Mouse (Mus musculus) left cerebral cortex, adult 18-20 months (tissue): ENCODE data around the gene B4gat1. TPM values are rescaled to one million over a fixed set of nuclear protein-coding genes. Genes with fewer than 3 reads are reported as not detected.
A peak's percentile ranks its signal among the peaks of the same experiment; 100 is the strongest.
"Not testable (repeated sequence)": the region's sequence is repeated elsewhere in the genome, so short reads cannot be mapped to it uniquely, and the experiment has no call there.

Experiments used
- DNase-seq, 2 experiments: peaks; one replicate each; pipeline ENCODE4 v3.0.0; 2021 to 2022; ENCODE audit warnings: low spot score in 2 of 2, mixed read lengths in 1 of 2
- long read RNA-seq, 2 experiments: library from polyadenylated mRNA; stranded (forward); transcript quantifications; one replicate each; pipeline ENCODE4 v2.0.0; 2021
- total RNA-seq, 2 experiments: library from RNA; stranded (reverse); gene quantifications; 2 replicates each; pipeline ENCODE4 v1.2.3; 2021

The B4gat1 gene
- 100 to 1,000 TPM; 118 to 120 TPM for total RNA-seq
- long read RNA-seq, experiment 1, transcript B4gat1-201 (2 exons, 2,032 nt): major isoform, 203 of 214 reads
- long read RNA-seq, experiment 1, transcript B4gat1-202 (1 exons, 2,224 nt): minor isoform, 10 of 214 reads
- long read RNA-seq, experiment 1, partial matches to known transcripts: 0 of 214 reads
- long read RNA-seq, experiment 1, other reads (novel, unspliced or antisense): 1 of 214 reads
- long read RNA-seq, experiment 2, transcript B4gat1-201 (2 exons, 2,032 nt): major isoform, 186 of 196 reads
- long read RNA-seq, experiment 2, transcript B4gat1-202 (1 exons, 2,224 nt): minor isoform, 10 of 196 reads
- long read RNA-seq, experiment 2, partial matches to known transcripts: 0 of 196 reads
- long read RNA-seq, experiment 2, other reads (novel, unspliced or antisense): 0 of 196 reads

DNA sequence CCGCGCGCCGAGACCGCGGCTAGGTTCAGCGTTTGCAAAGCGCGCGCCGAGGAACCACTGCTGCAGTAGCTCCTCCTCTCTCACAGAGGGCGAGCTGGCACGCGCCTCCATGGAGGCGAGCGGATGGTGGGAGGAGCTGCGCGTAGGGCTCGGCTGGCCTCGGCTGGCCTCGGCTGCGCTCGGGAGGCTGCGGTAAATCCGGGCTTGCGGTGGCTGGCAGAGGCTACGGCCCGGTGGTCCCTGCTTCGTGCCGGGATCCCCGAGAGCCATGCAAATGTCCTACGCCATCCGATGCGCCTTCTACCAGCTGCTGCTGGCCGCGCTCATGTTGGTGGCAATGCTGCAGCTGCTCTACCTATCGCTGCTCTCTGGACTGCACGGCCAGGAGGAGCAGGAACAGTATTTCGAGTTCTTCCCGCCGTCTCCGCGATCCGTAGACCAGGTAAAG is at the start of gene B4gat1, which contains the start of gene AC124502.3:
TSS of gene B4gat1 (plus strand) at position 118 of the 448 bp plus-strand sequence.
TSS of gene AC124502.3 (plus strand) at position 183 of the 448 bp plus-strand sequence.
- DNase-seq: peak; percentile 88 to 94

DNA sequence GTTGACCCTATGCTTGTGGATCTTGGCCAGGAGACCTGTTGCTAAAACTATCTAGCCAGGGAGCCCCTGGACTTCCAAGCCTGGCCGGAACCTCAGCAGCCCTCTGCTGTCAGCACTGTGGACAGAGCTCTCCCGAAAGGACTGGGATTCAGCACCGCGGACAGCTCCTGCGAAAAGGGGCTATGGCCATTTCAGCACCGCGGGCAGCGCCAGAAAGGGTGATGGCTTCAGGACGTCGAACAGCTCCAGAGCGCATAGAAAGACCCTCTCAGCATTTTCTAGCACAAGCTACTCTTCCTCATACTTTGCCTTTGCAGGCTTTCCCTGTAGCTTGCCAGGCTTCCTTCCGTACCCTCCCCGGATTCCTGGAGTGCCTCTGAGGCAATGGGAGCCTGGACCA is 49.6 kb upstream of the B4gat1 start:
- DNase-seq: peak in 1 of 2 experiments; percentile 71

DNA sequence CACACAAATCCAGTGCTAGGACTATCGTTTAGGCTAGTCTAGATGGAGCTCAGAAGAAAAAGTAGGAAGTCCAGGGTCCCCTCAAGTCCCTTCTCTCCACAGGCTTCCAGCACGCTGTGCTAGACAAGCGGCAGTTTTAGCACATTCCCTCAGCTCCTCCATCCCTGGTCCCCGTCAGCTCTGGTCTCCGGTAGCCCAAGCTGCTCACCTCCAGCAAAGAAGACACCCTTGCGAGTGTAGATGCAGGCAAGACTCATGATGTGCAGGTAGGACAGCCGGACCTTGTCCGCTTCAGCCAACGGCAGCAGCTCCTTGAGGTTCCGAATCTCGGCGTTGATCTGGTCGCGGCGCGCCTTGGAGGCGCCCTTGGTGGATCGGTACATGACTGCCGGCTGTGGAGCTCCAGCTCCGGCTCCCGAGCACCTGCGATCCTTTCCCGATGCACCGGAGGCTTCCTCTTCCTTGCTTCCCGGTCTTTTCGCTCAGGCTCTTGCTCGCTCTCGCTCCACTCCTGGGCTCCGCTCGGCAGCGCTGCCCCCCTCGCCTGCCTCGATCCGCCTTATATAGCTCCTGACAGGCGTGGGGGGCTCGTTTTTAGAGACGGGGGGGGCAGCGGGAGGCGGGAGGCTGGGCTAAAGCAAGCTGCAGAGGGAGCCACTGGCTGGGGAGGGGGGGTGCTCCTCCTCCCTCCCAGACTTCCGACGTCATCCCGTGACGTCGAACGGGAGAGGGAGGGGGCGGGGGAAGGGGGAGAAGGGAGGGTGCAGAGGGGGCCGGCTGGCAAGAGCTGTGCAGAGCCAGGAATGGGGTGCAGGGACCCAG is 49.0 kb upstream of the B4gat1 start:
- peak; percentile 83 to 84 for DNase-seq

DNA sequence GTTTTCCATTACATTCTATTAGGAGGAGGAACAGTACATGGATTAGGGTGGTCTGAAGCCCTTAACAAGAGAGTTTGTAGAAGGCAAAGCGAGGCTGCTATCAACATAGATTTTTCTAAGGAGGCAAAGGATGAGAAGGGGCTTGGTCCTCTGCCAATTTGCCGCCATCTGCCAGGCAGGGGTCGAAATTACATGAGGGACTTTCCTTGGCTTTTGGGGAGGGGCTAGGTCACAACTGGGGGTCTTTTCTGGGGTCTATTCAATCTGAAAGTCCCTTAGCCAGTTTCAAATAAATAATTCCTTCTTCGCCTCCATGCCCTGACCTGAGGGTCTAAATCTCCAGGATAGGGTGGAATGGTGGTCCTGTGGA is 48.4 kb upstream of the B4gat1 start, which contains the start of gene Npas4:
TSS of gene Npas4 (minus strand) at position 61 of the 370 bp plus-strand sequence.
- no peak for DNase-seq

DNA sequence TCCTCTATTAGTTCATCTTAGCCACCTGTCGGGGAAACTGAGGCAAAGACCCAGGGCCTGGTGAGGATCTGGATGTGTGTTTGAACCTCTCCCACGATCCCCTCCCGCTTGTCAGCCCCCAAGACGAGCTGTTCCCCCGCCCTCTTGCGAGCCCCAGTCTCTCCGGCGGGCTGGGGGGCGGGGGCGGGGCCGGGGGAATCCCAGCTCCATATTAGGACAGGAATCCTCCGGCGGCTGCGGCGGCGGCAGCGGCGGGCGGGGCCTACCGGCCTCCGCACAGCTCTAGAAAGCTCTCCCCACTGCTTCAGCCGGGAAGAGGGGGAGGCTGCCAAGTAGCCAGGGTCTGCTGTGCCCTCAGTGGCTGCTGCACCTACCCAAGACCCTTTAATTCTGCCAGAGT is 47.9 kb upstream of the B4gat1 start:
- peak in 1 of 2 experiments; percentile 64 for DNase-seq

DNA sequence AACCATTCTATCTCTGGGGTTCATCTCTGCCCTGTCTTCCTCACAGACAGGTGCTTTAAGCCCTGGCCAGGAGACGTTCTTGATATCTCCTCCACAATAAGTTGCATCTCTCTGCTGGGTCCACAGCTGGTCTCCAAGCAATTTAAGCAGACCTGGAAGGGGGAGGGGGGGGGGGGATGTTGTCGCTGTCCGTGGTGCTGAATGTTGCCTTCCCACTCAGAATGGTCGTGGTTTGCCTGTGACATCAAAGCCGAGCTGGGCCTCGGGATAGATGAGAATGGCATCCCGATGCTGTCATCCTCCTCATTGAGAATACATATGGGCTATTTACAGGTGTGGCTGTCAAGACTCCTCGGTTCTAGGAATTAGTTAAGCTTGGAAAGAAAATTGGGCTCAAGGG is 46.3 kb upstream of the B4gat1 start:
- DNase-seq: no peak

DNA sequence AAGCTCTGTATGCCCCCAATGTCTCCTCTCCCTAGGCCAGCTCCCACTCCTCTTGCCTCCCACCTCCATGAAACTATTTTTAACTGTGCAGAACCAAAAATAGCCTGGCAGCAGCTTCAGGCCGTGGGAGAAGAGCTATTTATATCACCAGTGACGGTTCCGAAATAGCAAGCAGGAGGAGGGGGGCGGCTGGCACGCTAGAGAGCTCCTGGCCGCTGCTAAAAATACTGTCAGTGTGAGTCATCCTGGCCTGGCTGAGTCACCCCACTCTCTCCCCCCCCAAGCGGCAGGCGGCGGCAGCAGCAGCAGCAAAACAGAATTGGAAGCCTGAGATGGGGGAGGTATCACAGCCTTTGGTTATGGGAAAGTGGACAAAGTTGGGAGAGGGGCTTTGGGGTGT is 45.7 kb upstream of the B4gat1 start:
- peak; percentile 83 to 89 for DNase-seq

DNA sequence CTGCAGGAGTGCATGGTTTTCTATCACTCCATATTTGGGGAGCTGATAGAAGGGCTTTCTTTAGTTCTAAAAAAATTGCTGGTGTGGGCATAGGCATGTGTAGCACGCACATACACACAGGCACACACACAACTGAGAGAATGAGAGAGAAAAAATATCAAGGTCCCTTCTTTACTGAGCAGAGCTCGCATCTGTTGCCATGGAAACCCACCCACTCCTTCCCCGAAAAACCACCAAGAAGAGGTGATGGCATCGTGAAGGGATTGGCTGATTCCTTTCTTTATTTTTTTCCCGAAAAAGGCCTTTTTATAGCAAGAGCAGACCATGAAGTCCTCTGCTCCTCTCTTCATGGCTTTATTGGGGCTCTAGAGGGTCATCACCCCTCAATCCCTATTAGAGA is 44.6 kb upstream of the B4gat1 start:
- DNase-seq: peak; percentile 86 to 89

DNA sequence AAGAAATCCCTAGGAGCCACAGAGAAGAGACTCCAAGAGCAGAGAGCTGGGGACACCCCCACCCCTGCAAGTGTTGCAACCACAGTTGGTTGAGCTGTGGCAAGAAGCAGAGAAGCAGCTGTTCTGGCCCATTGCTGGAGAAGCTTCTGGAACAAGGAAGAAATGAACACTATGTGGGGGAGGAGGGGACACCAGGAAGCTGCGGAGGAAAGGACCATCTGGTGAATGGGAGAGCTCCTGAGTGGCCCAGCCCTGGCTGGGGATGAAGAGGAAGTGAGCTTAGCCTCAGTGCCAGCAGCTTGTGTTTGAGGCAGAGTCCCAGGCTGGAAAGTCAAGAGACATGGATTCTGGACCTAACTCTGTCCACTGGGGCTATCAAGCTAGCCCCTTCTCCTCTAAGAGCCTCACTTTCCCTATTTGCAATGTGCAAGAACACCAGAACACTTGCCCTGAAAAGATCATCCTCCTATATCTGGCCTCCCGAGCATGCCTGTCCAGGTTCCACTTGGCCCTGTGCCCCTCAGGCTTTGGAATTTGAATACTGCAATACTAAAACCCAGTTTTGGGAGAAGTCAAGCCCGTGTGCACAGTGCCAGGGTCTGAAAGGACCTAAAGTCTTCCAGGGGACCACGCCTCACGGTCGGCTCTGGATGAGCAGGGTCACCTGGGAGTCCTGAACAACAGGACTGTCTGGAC is 39.0 kb upstream of the B4gat1 start:
- DNase-seq: peak; percentile 72 to 77

DNA sequence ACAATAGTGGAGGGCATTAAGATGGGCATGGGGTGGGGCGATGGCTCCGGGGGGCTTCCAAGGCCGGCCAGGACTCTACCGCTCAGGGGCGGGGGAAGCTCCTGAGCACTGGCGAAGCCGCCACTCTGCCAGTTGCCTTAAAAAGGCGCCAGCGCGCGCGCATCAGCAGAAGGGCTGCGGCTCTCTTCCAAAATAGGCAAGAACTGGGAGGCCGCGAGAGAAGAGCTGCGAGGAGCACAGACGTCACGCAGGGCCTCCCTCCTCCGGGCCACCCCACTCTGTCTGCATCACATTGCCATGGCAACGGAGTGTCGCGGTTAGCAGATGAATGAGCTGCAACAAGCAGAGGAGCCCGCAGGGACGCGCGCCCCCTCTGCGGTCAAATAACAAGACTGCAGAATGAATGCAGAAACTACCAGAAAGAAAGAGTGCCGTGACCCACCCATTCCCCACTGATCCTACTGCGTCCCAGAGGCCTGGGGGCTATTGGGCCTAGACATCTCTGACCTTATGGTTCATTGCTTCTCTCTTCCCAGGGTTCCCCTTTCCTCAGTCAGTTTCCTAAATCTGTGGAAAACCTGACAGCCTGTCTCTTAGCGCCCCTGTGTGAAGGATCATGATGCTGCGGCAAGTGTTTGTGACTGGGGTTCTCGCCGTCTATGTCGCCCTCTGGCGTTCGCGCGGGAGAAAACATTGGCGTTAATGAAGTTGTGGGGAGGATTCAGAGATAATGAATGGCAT is 36.8 kb upstream of the B4gat1 start:
- DNase-seq: peak; percentile 93 to 95

DNA sequence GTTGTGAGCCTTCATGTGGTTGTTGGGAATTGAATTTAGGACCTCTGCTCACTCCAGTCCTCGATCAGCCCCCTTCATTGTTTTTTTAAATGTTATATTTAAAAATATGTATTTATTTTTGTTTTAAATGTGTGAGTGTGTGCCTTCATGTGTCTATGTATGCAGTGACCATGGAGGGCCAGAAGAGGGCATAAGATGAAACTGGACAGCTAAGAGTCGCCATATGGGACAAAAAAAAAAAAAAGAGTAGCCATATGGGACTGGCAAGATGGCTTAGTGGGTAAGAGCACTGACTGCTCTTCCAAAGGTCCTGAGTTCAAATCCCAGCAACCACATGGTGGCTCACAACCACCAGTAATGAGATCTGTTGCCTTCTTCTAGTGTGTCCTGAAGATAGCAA is 35.0 kb upstream of the B4gat1 start:
- not testable (repeated sequence) for DNase-seq

DNA sequence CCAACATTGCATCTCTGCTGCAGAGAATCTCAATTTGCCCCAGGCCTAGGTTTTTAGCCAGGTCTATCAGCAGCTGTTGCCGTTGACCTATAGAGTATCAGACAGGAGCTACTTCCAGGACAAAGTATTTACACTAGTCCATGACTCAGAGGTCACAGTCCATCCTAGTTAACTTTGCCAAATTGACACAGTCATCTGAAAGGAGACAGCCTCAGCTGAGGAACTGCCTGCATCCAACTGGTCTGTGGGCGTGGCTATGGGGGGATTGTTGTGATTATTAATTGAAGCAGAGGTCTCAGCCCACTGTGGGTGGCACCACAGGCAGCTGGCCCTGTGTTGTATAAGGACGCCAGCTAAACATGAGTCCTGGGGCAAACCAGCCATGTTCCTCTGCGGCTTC is 33.7 kb upstream of the B4gat1 start:
- no peak for DNase-seq

DNA sequence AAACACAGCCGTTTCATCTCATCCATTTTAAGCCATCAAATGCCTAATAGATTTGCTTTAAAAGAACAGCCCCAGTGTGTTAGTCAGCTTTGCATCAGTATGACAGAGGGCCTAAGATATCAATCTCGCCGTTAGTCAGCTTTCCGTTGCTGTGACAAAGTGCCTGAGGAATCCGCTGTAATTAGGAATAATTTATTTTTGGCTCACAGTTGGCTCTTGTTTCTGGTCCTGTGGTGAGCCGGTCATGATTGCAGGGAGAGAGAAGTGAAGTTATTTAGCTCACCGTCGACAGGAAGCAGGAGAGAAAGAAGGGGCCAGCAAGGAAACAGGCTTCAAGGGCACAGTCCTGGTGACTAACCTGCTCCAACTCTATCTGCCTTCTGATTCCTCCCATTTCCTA is 25.5 kb upstream of the B4gat1 start:
- no peak for DNase-seq

DNA sequence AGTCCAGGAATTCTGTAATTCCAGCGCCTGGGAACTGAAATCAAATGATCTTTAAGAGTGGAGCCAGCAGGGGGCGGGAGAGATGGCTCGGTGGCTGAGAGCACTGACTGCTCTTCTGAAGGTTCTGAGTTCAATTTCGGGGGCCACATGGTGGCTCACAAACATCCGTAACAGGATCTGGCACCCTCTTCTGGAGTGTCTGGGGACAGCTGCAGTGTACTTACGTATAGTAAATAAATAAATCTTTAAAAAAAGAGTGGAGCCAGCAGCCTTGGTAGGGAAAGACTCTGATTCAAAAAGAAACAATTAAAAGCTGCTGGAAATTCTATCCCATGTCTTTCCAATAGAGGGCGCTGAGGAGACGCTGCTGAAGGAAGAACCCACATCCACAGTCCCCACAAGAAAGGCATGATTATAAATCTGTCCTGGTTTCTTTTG is 23.6 kb upstream of the B4gat1 start:
- peak in 1 of 2 experiments; percentile 34 for DNase-seq

DNA sequence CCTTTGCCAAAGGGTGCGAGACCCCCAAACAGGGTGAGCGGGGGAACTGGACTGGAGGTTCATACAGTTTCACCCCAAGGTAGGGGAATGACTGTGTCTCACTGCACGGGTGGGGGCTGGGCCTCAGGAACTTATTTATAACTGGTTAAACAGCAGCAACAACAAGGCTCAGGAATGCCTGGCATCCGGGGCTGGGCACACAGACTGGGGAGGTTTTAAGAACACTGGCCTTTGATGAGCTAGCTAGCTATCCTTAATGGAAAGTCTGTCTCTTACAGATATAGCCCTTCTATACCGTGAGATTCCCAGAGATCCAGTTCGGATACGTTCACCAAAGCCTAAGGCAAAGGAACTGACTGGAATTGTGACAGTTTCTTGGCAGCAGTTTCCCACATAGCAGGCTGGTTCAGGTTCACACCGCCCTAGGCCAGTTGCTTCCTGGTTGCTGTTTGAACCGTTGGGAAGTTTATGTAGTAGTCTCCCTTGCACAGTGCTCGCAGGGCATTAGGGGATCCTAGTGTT is 22.3 kb upstream of the B4gat1 start:
- no peak for DNase-seq

DNA sequence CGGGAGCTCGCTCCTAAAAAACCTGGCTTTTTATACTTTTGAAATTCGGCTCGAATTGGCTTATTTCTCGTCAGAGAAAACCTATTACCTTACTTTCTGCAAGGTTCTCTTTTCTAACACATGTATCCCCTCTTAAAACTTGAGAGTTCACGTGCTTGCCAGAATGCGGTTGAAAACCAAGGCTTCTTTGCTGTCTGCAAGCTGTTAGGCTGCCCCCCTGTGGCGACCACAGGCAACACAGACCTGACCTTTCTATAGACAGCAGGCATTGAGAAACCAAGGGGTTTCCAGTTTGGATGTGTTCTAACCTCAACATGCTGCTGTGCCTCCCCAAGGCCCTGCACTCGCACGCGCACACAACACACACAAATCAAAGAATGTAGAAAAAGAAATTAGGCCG is 21.8 kb upstream of the B4gat1 start:
- DNase-seq: peak; percentile 58 to 71

DNA sequence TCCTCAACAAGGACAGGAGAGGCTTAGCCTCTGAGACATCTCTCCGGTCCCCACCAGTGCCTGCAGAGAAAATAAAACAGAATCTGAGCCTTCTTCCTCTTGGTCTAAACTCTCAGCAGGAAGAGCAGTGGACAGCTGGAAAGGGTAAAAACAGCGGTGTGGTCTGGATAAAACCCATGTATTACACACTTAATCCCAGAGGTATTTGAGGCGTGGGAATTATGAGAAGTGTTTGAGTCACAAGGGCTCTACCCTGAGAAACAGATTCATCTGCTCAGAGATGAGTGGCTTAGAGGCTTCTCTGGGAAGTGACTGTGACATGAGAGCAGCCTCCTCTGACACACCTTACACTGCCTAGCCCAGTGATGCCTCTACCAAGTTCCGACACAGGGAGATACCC is 21.0 kb upstream of the B4gat1 start:
- no peak for DNase-seq

DNA sequence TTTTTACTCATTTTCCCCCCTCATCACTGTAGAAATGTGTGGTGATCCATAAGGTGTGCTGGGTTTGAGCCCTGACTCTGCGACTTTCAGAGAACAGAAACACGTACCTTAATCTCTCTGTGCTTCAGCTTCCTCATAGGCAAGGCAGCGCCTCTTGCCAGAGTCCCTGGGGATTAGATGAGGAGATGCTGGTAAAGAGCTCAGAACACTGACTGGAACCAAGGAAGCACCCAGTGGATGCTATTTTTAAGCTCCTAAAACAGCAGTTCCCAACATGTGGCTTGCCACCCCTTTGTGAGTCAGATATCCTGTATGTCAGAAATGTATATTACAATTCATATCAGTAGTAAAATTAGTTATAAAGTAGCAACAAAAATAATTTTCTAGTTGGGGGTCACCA is 20.4 kb upstream of the B4gat1 start:
- DNase-seq: no peak

DNA sequence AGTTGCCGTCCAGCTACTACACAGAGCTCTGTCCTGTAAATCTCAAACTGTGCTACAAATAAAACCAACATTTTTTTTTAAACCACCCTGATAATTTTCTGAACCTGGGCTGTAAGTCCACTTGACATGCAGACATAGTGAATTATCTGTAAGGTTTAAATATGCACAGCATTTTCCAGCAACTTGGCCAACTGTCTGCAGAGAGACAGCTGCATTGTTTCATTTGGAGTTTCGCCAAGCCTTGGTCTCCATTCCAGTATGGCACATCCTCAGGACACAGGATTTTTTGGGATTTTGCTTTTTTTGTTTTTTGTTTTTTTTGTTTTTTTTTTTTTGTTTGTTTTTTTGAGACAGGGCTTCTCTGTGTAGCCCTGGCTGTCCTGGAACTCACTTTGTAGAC is 17.2 kb upstream of the B4gat1 start:
- no peak for DNase-seq
